Mouse (Mus musculus) kidney, postnatal 10 days (tissue): ENCODE results near the gene Tmem120a.
A peak's percentile ranks its signal among the peaks of the same experiment; 100 is the strongest.

Experiments used
- DNase-seq: peaks from one replicate; pipeline ENCODE4 v3.0.0; 2021; ENCODE audit warnings: mixed read lengths

Tmem120a gene

DNA sequence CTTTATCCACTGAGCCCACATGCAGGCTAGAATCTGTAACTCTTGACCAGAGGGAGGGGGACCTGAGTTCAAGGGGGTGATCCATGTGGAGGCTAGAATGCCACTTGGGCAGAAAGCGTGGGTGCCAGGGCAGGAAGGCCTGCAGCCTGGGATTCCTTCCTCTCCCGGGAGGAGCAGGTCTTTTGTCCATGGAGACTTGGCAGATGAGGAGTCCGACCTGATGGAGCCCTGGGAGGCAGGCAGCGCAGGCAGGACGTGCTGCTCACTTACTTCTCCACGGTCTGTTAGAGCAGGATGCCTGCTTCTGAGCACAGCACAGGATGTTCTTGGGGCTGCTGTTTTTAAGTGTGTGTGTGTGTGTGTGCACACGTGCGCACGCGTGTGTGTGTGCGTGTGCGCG is 37.2 kb downstream of the Tmem120a start:
- no peak for DNase-seq

DNA sequence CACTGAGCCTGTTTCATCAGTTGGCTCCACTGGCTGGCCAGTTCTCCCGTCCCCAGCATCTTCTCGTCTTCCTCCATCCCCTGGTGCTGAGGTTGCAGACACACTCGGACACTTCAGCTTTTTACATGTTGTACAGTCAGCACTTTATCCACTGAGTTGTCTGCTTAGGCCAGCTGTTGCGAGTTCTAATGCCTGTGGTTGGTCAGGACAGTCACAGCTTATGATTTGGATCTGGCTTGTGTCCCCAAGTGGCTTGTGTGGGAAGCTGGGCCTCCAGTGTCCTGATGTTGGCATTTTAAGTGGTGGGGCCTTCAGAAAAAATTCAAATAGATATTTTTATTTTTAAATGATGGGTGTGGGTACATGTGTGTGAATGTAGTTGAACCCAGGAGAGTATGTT is 38.9 kb downstream of the Tmem120a start:
- DNase-seq = no peak

DNA sequence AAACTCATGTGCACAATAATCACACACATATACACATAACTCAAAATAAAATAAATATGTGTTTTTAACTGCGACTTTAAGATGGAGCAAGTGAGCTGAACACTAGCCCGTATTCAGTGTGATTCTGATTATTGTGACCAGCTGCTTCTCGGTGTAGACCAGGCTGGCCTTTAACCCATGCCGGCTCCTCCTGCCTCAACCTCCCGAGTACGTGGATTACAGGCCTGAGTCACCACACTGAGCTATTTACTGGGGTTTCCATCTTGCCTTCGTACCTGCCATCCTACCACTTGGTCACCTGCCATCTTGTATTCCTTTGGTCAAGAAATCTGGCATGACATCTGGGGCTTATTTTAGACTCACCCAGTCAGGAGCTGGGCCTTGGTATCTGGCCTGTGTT is 40.8 kb downstream of the Tmem120a start:
- DNase-seq = no peak

DNA sequence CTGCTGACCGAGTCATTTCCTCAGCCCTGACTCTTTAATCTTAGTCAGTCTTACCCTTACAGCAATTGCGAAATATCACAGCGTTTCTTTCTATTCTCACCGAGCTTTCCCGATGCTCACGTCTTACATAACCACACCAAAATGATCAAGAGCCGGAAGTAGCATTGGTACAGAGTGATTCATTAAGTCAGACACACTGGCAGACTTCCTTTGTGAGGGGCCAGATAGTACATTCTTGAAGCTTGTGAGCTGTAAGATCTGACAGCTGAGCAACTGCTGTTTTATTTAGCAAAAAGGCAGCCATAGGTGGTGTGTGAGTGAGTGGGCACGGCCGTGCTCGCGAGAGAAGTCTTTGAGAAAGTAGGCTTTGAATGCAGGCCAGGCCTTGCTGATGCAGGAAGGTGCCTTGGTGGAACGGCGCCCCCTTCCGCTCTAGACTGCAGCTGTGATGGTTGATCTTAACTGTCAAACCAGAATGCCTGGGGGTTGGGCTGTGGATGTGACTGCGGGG is 41.5 kb downstream of the Tmem120a start:
- peak; percentile 39 for DNase-seq

DNA sequence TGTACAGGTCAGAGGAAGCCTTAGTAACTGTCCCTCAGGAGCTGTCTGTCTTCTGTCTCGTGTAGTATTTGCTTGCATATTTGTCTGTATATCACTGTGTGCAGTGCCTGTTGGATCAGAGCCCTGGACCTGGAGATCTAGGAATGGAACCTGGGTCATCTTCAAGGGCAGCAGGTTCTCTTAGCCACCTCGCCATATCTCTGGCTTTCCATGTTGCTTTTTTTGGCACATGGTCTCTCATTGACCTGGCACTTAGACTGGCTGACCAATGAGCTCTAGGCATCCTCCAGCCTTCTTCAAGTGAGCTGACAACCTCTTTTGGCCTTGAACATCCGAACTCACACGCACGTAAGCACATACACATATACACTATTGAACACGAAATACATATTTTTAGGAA is 42.1 kb downstream of the Tmem120a start:
- DNase-seq = no peak

DNA sequence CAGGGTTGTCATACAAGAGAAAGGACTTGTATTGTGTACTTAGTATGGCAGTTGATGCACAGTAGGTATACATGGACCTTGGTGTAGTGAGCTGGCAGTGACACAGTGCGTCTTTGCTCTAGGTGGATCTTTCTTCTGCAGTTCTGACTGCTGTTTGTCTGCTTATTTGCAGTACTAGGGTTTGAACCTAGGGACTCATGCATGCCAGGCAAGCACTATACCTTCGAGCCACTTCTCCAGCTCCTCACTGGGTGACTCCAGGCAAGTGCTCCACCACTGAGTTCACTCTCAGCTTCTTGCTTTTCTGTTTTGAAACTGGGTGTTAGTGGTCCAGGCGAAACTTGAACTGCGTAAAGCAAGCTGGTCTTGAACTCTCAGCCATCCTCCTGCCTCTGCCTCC is 42.6 kb downstream of the Tmem120a start:
- DNase-seq = no peak

DNA sequence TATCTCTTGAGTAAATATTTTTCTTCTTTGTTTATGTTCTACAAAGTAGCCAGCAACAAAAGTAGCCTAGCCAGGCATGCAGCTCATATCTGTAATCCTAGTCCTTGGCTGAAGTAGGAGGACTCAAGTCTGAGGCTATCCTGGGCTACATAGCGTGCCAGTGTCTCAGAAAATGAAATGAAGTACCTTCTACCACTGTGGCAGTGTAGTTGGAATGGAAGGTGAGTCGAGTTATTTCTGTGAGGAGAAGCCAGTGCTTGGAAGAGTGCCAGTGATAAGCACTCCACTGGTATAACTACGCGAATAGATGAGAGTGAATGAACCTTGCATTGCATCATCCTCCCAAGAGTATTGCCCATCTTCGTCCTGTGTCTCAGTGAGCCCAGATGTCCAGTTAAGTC is 46.5 kb downstream of the Tmem120a start:
- DNase-seq = no peak

DNA sequence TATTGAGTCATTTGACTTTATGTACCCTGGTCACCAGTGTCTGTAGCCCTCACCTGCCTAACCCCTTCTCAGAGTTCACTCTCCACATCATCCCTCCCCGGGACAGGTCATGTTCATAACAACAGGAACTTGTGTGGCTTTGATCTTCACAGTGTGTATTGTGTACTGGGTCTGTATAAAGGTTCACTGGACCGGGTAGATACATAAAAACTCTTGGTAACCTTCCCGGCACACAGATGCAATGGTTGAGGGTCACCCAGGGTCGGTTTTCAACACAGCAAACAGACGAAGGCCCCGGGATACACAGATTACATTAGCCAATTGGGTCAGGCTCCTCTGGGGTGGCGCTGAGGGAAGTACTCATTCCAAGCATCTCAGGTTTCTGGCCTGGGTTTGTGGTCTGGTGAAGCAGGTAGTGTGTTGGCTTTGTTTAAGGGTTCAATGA is 48.9 kb downstream of the Tmem120a start:
- no peak for DNase-seq

DNA sequence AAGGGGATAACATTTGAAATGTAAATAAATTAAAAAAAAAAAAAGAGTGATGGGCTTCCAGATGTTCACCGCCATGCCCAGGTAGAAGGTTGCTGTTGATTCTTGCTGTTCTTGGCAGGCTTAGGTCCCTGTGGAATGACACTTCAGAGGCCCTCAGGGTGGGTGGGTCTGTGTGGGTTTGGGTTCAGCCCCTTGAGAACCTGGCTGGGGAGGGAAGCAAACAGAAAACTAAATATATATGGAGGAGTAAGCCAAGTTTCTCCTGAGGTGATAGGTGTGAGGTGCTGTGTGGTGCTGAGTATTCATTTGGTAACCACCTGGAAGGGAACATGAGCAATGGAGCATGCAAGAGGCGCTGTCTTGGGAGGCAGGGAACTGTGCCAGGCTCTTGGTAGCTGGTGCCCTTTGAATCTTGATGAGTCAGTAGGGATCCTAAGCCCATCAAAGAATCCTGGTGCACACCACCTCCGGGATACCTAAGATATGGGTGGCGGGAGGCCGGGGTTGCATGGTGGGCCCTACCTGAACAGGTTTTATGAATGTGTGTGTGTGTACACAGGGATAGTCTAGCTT is 50.9 kb downstream of the Tmem120a start:
- peak; percentile 77 for DNase-seq

DNA sequence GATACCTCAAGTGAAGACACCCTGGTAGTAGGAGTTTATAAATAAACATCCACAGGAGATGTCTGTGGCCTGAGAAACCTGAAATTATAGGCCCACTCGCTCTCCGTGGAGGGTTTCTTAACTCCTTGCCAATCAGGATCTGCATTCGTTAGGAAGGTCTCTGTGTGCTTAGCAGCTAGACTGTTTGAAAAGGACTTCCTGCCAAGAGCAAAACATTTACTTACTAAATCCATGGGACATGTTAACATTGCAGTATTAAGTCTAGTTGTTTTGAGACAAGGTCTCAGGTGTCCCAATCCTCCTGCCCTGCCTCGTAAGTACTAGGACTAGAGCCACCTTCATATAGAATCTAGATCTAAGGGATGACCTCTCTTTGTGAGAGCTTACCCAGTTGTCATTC is 53.0 kb downstream of the Tmem120a start:
- DNase-seq = no peak

DNA sequence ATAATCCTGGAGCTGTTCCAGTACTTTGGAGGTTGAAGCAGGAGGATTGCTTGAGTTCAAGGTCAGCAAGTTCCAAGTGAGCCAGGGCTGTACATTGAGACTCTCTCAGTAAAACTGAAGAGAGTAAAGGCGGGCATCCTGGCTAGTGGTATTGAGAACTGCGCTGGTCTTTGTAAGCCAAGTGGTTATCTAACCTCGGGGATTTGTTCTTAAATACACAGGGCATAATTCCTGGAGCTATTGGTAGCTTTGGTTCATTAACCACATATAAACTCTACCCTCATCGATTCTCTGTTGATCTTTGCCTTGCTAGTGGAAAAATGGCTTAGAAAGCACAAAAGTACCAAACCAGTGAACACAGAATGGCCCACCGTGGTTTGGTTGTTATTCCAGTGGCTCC is 53.8 kb downstream of the Tmem120a start:
- no peak for DNase-seq
